Mouse (Mus musculus): ENCODE measurements around the gene Sptbn1.

DNA sequence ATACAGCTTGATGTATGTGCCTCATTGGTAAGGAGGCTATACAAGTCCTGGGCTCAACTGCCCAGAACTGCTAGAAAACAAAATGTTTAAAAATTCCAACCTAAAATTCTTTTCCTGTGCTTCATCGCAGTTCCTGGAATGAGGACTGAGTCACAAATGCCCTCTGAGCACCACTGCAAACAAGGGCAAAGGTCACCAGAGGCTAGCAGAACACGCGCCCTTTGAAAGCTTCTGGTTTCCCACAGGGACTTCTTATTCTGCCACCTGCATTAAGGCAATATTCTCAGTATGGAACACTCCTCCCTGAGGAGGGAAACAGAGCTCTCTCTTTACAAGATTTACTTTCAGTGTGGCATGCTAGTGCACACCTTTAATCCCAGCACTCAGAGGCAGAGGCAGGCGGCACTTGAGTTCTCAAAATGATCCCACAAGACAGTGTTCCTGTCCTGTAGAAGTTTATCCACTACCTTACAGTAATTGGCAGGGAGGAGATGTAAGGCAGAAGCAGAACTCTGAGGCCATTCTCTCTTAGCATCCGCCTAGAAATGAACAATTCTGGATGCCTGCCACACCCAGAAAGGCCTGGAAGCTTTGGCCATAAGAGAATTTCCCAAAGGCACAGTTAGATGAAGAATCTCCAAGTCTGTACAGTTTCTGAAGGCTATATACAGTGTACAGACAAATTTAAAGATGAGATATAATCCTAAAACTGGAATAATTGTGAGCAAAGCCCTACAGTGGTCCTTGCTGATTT lies 56.1 kb downstream of the Sptbn1 start:
- TF ChIP-seq CTCF (conservative IDR thresholded peaks at IDR 0.05; ENCODE audit: low read length): no peak
- no peak for TF ChIP-seq POU5F1 (IDR thresholded peaks at IDR 0.05; ENCODE audit: borderline replicate concordance, low read length)

Data from E14TG2a.4 (cell line).